In genomic region chr5:120136236-120136675, GRCm38 (mm10) we compare ENCODE assay signal across 9 mouse cellular contexts. TPM values are rescaled to one million over a fixed set of nuclear protein-coding genes. Genes with fewer than 3 reads are reported as not detected.
DNase-seq lines count a peak whose midpoint lies in the region; ATAC-seq lines count a peak whose summit lies in the region.
"Had no signal": no experiment of that assay in that cellular context is flagged by ENCODE, and none has a peak within 500 bp of the region (broad histone marks: within the 10 kb centered on the region; RNA-seq: fewer than 3 reads in every experiment).

No protein-coding gene starts in this region.

- H3K9me3 ChIP-seq in kidney, embryonic 15.5 days (replicated peaks), result no peaks in the 10 kb centered on the region
- H3K9me3 ChIP-seq in liver, embryonic 15.5 days (replicated peaks), result no peaks in the 10 kb centered on the region
- H3K9me3 ChIP-seq: limb, embryonic 15.5 days had no signal

- no peak overlapping the region for H3K27ac ChIP-seq in kidney, embryonic 15.5 days
- H3K27ac ChIP-seq in liver, embryonic 15.5 days (replicated peaks), result peak overlapping the region; percentile 89
- H3K27ac ChIP-seq: limb, embryonic 15.5 days had no signal

- H3K9ac ChIP-seq in kidney, embryonic 15.5 days, result no peak overlapping the region
- H3K9ac ChIP-seq in liver, embryonic 15.5 days, result peak overlapping the region; percentile 60
- H3K9ac ChIP-seq: limb, embryonic 15.5 days had no signal

- no peak for DNase-seq in kidney, postnatal 10 days
- DNase-seq in spleen, postnatal 4 days (ENCODE audit: low spot score in 2 of 2), result peak; percentile 80 to 84
- DNase-seq in thymus, adult 18-20 months, result no peak
- no peak for DNase-seq in adipocyte (ENCODE audit: low spot score)
- DNase-seq in cerebellum, postnatal 25 days, result no peak

- no peak overlapping the region for H3K4me2 ChIP-seq in kidney, embryonic 15.5 days
- H3K4me2 ChIP-seq in liver, embryonic 15.5 days, result peak overlapping the region; percentile 79
- H3K4me2 ChIP-seq: limb, embryonic 15.5 days had no signal

- H3K4me3 ChIP-seq in kidney, embryonic 15.5 days (replicated peaks), result no peak overlapping the region
- H3K4me3 ChIP-seq in liver, embryonic 15.5 days (replicated peaks), result peak overlapping the region; percentile 43
- H3K4me3 ChIP-seq: limb, embryonic 15.5 days had no signal

- ATAC-seq in kidney, embryonic 15.5 days (replicated peaks; ENCODE audit: low FRiP score), result peak; percentile 41; the same call in 1 of the 2 replicates
- peak; percentile 66 for ATAC-seq in erythroblast, adult 5-6 weeks (replicated peaks; ENCODE audit: low FRiP score, poor library complexity, severe bottlenecking)
- peak; percentile 90 for ATAC-seq in liver, embryonic 15.5 days (ENCODE audit: insufficient read depth)

- H3K36me3 ChIP-seq in kidney, embryonic 15.5 days, result peaks cover 59% of the 10 kb centered on the region
- peaks cover 36% of the 10 kb centered on the region for H3K36me3 ChIP-seq in liver, embryonic 15.5 days (replicated peaks)

- peaks cover 5% of the 10 kb centered on the region; the same call in 1 of the 2 replicates for H3K4me1 ChIP-seq in kidney, embryonic 15.5 days
- peaks cover 79% of the 10 kb centered on the region for H3K4me1 ChIP-seq in liver, embryonic 15.5 days (replicated peaks)
- H3K4me1 ChIP-seq: limb, embryonic 15.5 days had no signal

- no peaks in the 10 kb centered on the region for H3K27me3 ChIP-seq in kidney, embryonic 15.5 days
- no peaks in the 10 kb centered on the region for H3K27me3 ChIP-seq in liver, embryonic 15.5 days
- H3K27me3 ChIP-seq: limb, embryonic 15.5 days had no signal

- WGBS in kidney, embryonic 15.5 days, result 55% methylated on average over 10 of the region's 10 CpGs
- 12% methylated on average over 10 of the region's 10 CpGs for WGBS in liver, embryonic 15.5 days (ENCODE audit: insufficient replicate concordance)

RNA-seq across cellular contexts. Expression of gene Rbm19, which starts 20.0 kb away (rescaled TPM):
- polyA plus RNA-seq in kidney, embryonic 15.5 days (2015; fragmentation: Nextera tagmentation; extraction: Ambion mirVana), result 25.0 and 25.9 TPM in 2 replicates
- 2.1 and 4.0 TPM in 2 replicates for total RNA-seq in erythroblast, adult 5-6 weeks (2015; ENCODE audit: low replicate concordance)
- 3.3 and 4.6 TPM in 2 replicates for total RNA-seq in erythroblast, adult 5-6 weeks (2017; ENCODE audit: low replicate concordance)
- polyA plus RNA-seq in liver, embryonic 15.5 days (2015; fragmentation: Nextera tagmentation; extraction: Ambion mirVana), result 9.2 and 10.9 TPM in 2 replicates

Comparison
In these comparisons a context has a peak if more than half of its experiments do, and no peak if none do; other contexts are left out.
1. DNase-seq: peak in spleen, postnatal 4 days (2 of 2); none in kidney, postnatal 10 days (single experiment), thymus, adult 18-20 months (0 of 2), adipocyte (single experiment) and cerebellum, postnatal 25 days (0 of 2).
2. Peak in every context shown above with its lines, with median percentiles within 50 percentile points of each other: ATAC-seq.